Mouse (Mus musculus) gastrocnemius, postnatal 14 days (tissue): ENCODE data around the gene Helt. TPM values are rescaled to one million over a fixed set of nuclear protein-coding genes. Genes with fewer than 3 reads are reported as not detected.
"Not testable (repeated sequence)": the region's sequence is repeated elsewhere in the genome, so short reads cannot be mapped to it uniquely, and the experiment has no call there.

Experiments used
- DNase-seq: peaks from one replicate; pipeline ENCODE4 v3.0.0; 2021; ENCODE audit warnings: mixed read lengths
- intact Hi-C: fragments of 180-260 bp; cut with DNase I; formaldehyde crosslinking; loops from one replicate; pipeline ENCODE4 v1.15.1; 2025; ENCODE audit warnings: low total_unique reads
- total RNA-seq, 2 experiments: library from RNA; stranded (reverse); gene quantifications; 2 replicates each; pipeline ENCODE4 v1.2.3; 2021

Gene Helt
- total RNA-seq, 2 experiments from 2014 or later, result 0.72 to 0.93 TPM

GRCm38 (mm10) chr8:46305733-46306349, 11.4 kb upstream of the Helt start:
- intact Hi-C loops, result loop anchor here (2.0 to 5.0 kb wide), 2 partner anchors 61 to 119 kb away; no protein-coding TSS in a partner anchor
- no peak for DNase-seq

DNA sequence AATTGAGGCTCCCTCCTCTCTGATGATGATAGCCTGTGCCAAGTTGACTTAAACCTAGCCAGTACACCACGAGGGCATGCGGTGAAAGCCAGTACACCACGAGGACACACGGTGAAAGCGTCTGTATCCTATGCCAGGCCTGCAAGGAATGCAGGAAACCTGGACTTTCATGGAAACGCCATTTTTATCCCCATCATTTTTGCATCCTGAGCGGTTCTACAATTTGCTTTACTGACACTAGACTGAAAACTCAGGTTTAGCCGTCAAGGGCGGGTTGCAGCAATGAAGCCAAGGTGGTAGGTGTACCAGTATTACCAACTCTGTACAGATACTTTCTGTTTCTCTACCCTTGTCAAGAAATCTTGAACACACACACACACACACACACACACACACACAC, 7.7 kb upstream of the Helt start:
- DNase-seq, result no peak
- intact Hi-C loops, result no loop called here

- intact Hi-C loops, result no loop called here
- DNase-seq, result no peak
Measured at GRCm38 (mm10) chr8:46298847-46299246, 4.4 kb upstream of the Helt start.

DNA sequence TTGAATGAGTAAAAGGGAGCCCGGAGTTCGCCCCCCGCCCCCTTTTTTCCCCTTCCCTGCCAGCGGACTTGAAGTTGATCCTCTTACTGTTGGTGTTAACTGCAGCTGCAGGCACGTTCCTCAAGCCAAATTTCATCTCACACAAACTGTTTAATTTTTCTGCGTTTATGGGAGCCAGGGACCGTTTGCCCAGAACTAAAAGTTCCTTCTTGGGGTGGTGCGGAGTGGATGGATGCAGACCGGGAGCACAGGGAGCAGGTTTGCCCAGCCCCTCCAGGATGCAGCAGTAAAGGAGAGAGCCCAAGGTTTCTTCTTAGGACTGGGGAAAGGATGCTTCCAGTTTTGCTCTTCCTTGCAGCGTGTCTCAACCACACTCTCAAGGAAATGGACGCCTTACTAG, 2.1 kb upstream of the Helt start:
- intact Hi-C loops, result no loop called here
- no peak for DNase-seq

- intact Hi-C loops, result no loop called here
- DNase-seq, result no peak
Measured at GRCm38 (mm10) chr8:46295951-46296350, 1.5 kb upstream of the Helt start.

DNA sequence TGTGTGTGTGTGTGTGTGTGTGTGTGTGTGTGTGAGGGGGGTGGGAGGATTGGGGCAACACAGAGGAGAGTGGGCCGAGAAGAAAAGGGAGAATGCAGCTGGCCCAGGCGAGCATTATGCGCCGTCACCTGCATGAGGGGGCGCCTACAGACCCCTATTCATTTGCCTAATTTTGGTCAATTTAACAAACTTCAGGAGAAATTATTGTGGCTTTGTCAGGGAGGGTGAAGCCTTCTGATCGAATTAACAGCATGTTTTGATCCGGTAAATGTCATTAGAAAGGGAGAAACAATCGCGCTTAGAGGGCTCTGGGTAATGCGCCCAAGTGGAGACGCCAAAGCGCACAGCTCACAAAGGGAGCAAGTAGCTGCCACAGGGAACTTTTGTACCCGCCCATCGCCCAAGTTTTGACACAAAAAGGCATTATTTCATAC, 647 bp upstream of the Helt start:
- intact Hi-C loops, result no loop called here
- DNase-seq, result no peak

GRCm38 (mm10) chr8:46293741-46294151, 725 bp downstream of the Helt start:
- intact Hi-C loops, result no loop called here
- no peak for DNase-seq

DNA sequence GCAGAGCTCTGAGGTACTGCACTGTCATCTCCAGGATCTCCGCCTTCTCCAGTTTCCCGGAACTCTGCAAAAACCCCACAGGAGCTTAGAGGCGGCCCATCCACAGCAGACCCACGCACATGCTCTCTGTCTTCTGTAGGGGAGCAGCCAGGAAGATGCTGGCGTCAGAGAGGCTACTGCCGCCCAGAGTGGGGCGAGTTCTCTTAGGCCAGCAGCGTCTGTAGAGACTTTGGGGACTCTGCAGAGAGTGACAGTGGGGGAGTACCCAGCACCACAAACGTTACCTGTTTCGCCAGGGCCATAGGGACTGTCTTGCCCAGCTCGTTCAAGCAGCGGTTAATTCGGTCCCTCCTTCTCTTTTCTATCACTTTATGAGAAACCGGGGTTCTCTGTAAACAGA, 1.3 kb downstream of the Helt start:
- DNase-seq, result no peak
- intact Hi-C loops, result no loop called here

GRCm38 (mm10) chr8:46291931-46292675, 2.4 kb downstream of the Helt start:
- DNase-seq, result peak; percentile 16
- intact Hi-C loops, result no loop called here

- intact Hi-C loops, result no loop called here
- no peak for DNase-seq
Measured at GRCm38 (mm10) chr8:46289274-46289673, 5.2 kb downstream of the Helt start.

GRCm38 (mm10) chr8:46288021-46288420, 6.5 kb downstream of the Helt start:
- no peak for DNase-seq
- intact Hi-C loops, result no loop called here

- peak; percentile 35 for DNase-seq
Measured at GRCm38 (mm10) chr8:46285980-46286379, 8.5 kb downstream of the Helt start.

GRCm38 (mm10) chr8:46281536-46281935, 12.9 kb downstream of the Helt start:
- intact Hi-C loops, result no loop called here
- peak; percentile 67 for DNase-seq

More at GRCm38 (mm10) chr8:46285980-46286379, 8.5 kb downstream of the Helt start:
- intact Hi-C loops, result no loop called here

- no peak for DNase-seq
- intact Hi-C loops, result no loop called here
Measured at GRCm38 (mm10) chr8:46276939-46277338, 17.5 kb downstream of the Helt start.

- intact Hi-C loops, result no loop called here
- no peak for DNase-seq
Measured at GRCm38 (mm10) chr8:46270741-46271140, 23.7 kb downstream of the Helt start.

DNA sequence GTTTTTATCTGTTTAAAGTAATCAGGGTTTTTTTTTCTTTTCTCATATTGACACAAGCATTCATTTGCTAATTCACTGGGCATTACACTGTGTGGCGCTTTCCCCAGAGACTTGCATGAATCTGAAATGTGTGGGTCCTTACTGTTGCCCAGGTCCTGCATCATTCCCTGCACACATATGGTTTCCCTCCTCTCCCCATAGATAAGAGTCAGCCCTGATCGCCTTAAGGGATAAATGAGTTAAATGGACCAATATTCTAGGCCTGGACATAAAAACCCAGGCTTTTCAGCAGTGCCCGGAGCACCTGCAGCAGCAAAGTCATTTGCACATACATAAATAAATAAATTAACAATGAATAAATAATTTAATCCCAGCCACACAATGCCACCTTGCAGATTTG, 24.3 kb downstream of the Helt start:
- intact Hi-C loops, result no loop called here
- DNase-seq, result no peak

DNA sequence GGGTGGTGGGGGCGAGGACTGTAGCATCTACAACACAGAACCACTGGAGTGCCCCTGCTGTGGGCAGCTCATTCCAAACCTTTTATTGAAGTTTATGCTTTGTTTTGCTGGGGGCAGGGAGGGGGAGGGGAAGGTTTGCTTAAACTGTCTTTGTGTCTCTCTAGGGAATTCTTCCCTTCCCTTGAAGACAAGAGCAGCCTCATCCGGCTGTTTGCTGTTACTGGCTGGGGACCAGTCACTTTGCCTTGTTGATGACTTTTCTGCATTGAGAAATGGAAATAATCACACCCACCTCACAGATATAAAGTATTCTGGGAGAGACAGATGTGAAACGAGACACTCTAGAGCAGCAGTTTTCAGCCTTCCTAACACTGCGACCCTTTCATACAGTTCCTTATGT, 27.7 kb downstream of the Helt start:
- no peak for DNase-seq
- intact Hi-C loops, result no loop called here

GRCm38 (mm10) chr8:46264206-46264605, 30.3 kb downstream of the Helt start:
- intact Hi-C loops, DNase-seq: not testable (repeated sequence)

- DNase-seq, result no peak
- intact Hi-C loops, result no loop called here
Measured at GRCm38 (mm10) chr8:46257921-46258682, 36.4 kb downstream of the Helt start.

- no peak for DNase-seq
- intact Hi-C loops, result no loop called here
Measured at GRCm38 (mm10) chr8:46252456-46252855, 42.0 kb downstream of the Helt start.
